Mouse (Mus musculus) neural tube, embryonic 12.5 days (tissue): ENCODE measurements around the gene Gm16429. TPM values are rescaled to one million over a fixed set of nuclear protein-coding genes. Genes with fewer than 3 reads are reported as not detected.
"Not testable (repeated sequence)": the region's sequence is repeated elsewhere in the genome, so short reads cannot be mapped to it uniquely, and the experiment has no call there.

Experiments used
- ATAC-seq: fragments of 200-750 bp; cut with Nextera tagmentation; 2 replicates; pipeline ENCODE4 v1.8.0; 2017; ENCODE audit warnings: low read depth, mild to moderate bottlenecking, moderate TSS enrichment, moderate library complexity; ENCODE audit not compliant: low FRiP score
- H3K27ac ChIP-seq: fragments of 300-500 bp; sonication (generic); 2 replicates; pipeline ENCODE4 v1.5.1; 2016
- H3K27me3 ChIP-seq: fragments of 300-500 bp; sonication (generic); replicated peaks from 2 replicates; pipeline ENCODE4 v1.6.1; 2016; ENCODE audit warnings: mild to moderate bottlenecking
- H3K36me3 ChIP-seq: fragments of 300-500 bp; sonication (generic); 2 replicates; pipeline ENCODE4 v1.6.1; 2016; ENCODE audit warnings: mild to moderate bottlenecking
- H3K4me1 ChIP-seq: fragments of 300-500 bp; sonication (generic); 2 replicates; pipeline ENCODE4 v1.6.1; 2016
- H3K4me2 ChIP-seq: fragments of 300-500 bp; sonication (generic); replicated peaks from 2 replicates; pipeline ENCODE4 v1.6.1; 2016; ENCODE audit warnings: mild to moderate bottlenecking
- H3K4me3 ChIP-seq: fragments of 300-500 bp; sonication (generic); 2 replicates; pipeline ENCODE4 v1.5.1; 2016
- H3K9ac ChIP-seq: fragments of 300-500 bp; sonication (generic); 2 replicates; pipeline ENCODE4 v1.6.1; 2016; ENCODE audit warnings: mild to moderate bottlenecking
- H3K9me3 ChIP-seq: fragments of 300-500 bp; sonication (generic); 2 replicates; pipeline ENCODE4 v1.6.1; 2016; ENCODE audit warnings: mild to moderate bottlenecking
- WGBS: fragments of 180-500 bp; shearing (Covaris S2); methylation state at CpG from one replicate; pipeline ENCODE4 v1.1.7; 2016; 5-methylcytosine and 5-hydroxymethylcytosine counted together
- polyA plus RNA-seq: library from polyadenylated mRNA; unstranded; fragments of >200 nt; fragmentation: Nextera tagmentation; extraction: Ambion mirVana; gene quantifications from 2 replicates; pipeline ENCODE4 v1.2.1, GENCODE M21; 2016

The Gm16429 gene
- polyA plus RNA-seq: not detected in 2 replicates

GRCm38 (mm10) chr5:93928952-93929351 lies at the start of gene Gm16429:
Gene Gm16429, minus strand, starts transcription at chr5:93929052.
- not testable (repeated sequence) for ATAC-seq, H3K27ac ChIP-seq, H3K27me3 ChIP-seq, H3K4me2 ChIP-seq, H3K9ac ChIP-seq, H3K36me3 ChIP-seq, H3K4me3 ChIP-seq, H3K9me3 ChIP-seq, H3K4me1 ChIP-seq
- WGBS: no CpG with 5 or more reads among the region's 1 CpGs

Other genes starting within 250 kb of the Gm16429 start
- gene Gm7792, start 85.3 kb downstream of the Gm16429 start, polyA plus RNA-seq: not detected in 2 replicates
- not detected in 2 replicates for gene BC061212, start 141.5 kb upstream of the Gm16429 start, polyA plus RNA-seq
- not detected in 2 replicates for gene Gm6351, start 147.3 kb upstream of the Gm16429 start, polyA plus RNA-seq